Mouse (Mus musculus) limb, embryonic 12.5 days (tissue): ENCODE results near the gene Tapt1. TPM values are rescaled to one million over a fixed set of nuclear protein-coding genes. Genes with fewer than 3 reads are reported as not detected.
A peak's percentile ranks its signal among the peaks of the same experiment; 100 is the strongest.

Experiments used
- ATAC-seq: fragments of 200-750 bp; cut with Nextera tagmentation; 2 replicates; pipeline ENCODE4 v1.8.0; 2017; ENCODE audit warnings: low read depth, moderate TSS enrichment; ENCODE audit not compliant: insufficient number of reproducible peaks, insufficient read depth, low FRiP score, low TSS enrichment
- H3K27ac ChIP-seq: fragments of 300-500 bp; sonication (generic); 2 replicates; pipeline ENCODE4 v1.5.1; 2016; ENCODE audit warnings: mild to moderate bottlenecking, moderate library complexity
- H3K27me3 ChIP-seq: fragments of 300-500 bp; sonication (generic); 2 replicates; pipeline ENCODE4 v1.6.1; 2016; ENCODE audit warnings: mild to moderate bottlenecking, moderate library complexity
- H3K36me3 ChIP-seq: fragments of 300-500 bp; sonication (generic); 2 replicates; pipeline ENCODE4 v1.6.1; 2016; ENCODE audit warnings: mild to moderate bottlenecking, moderate library complexity
- H3K4me1 ChIP-seq: fragments of 300-500 bp; sonication (generic); replicated peaks from 2 replicates; pipeline ENCODE4 v1.6.1; 2016
- H3K4me2 ChIP-seq: fragments of 300-500 bp; sonication (generic); 2 replicates; pipeline ENCODE4 v1.6.1; 2016; ENCODE audit warnings: mild to moderate bottlenecking, moderate library complexity
- H3K4me3 ChIP-seq: fragments of 300-500 bp; sonication (generic); replicated peaks from 2 replicates; pipeline ENCODE4 v1.5.1; 2016; ENCODE audit warnings: mild to moderate bottlenecking
- H3K9ac ChIP-seq: fragments of 300-500 bp; sonication (generic); replicated peaks from 2 replicates; pipeline ENCODE4 v1.6.1; 2016; ENCODE audit warnings: mild to moderate bottlenecking, moderate library complexity
- H3K9me3 ChIP-seq: fragments of 300-500 bp; sonication (generic); 2 replicates; pipeline ENCODE4 v1.6.1; 2016; ENCODE audit warnings: mild to moderate bottlenecking, moderate library complexity
- WGBS: fragments of 180-500 bp; shearing (Covaris S2); methylation state at CpG from one replicate; pipeline ENCODE4 v1.1.7; 2016; 5-methylcytosine and 5-hydroxymethylcytosine counted together
- polyA plus RNA-seq: library from polyadenylated mRNA; unstranded; fragments of >200 nt; fragmentation: Nextera tagmentation; extraction: Ambion mirVana; gene quantifications from 2 replicates; pipeline ENCODE4 v1.2.1, GENCODE M21; 2016

Gene Tapt1
- polyA plus RNA-seq, 1 experiment from 2014 or later: 43.5 TPM

GRCm38 (mm10) chr5:44233933-44234332, 7.5 kb upstream of the Tapt1 start:
- Histone ChIP-seq H3K4me1 (0 out of 2 replicates have a peak, but pooled peaks cover under 1% of the 10 kb centered on the region), H3K9me3 (no peaks in the 10 kb centered on the region), H3K4me3 (no peak overlapping the region), H3K27ac (no peak overlapping the region), H3K36me3 (peaks cover 12% of the 10 kb centered on the region; the same call in 1 of the 2 replicates), H3K27me3 (no peaks in the 10 kb centered on the region), H3K9ac (no peak overlapping the region), H3K4me2 (no peak overlapping the region)
- WGBS: 90% methylated on average over 3 of the region's 3 CpGs
- ATAC-seq: no peak

- 75% methylated on average over 4 of the region's 4 CpGs for WGBS
- no peak overlapping the region for H3K4me2 ChIP-seq
- no peak for ATAC-seq
- H3K9ac ChIP-seq: no peak overlapping the region
- peaks cover 29% of the 10 kb centered on the region for H3K4me1 ChIP-seq
- no peaks in the 10 kb centered on the region for H3K9me3 ChIP-seq
- no peaks in the 10 kb centered on the region for H3K36me3 ChIP-seq
- H3K4me3 ChIP-seq: no peak overlapping the region
- H3K27me3 ChIP-seq: no peaks in the 10 kb centered on the region
- no peak overlapping the region for H3K27ac ChIP-seq
Measured at GRCm38 (mm10) chr5:44228756-44229155, 2.3 kb upstream of the Tapt1 start.

GRCm38 (mm10) chr5:44228323-44228722, 1.9 kb upstream of the Tapt1 start:
- peak overlapping the region; percentile 79; the same call in 1 of the 2 replicates for H3K4me2 ChIP-seq
- H3K27ac ChIP-seq: no peak overlapping the region
- WGBS: 71% methylated on average over 1 of the region's 1 CpGs
- no peaks in the 10 kb centered on the region for H3K27me3 ChIP-seq
- no peaks in the 10 kb centered on the region for H3K9me3 ChIP-seq
- ATAC-seq: no peak
- H3K9ac ChIP-seq: no peak overlapping the region
- peaks cover 4% of the 10 kb centered on the region; the same call in 1 of the 2 replicates for H3K36me3 ChIP-seq
- peaks cover 29% of the 10 kb centered on the region for H3K4me1 ChIP-seq
- H3K4me3 ChIP-seq: no peak overlapping the region

GRCm38 (mm10) chr5:44227462-44227840, 1.0 kb upstream of the Tapt1 start:
- Histone ChIP-seq H3K36me3 (peaks cover 10% of the 10 kb centered on the region; the same call in 1 of the 2 replicates), H3K27me3 (no peaks in the 10 kb centered on the region), H3K9ac (peak overlapping the region; percentile 98), H3K27ac (peak overlapping the region; percentile 90), H3K9me3 (no peaks in the 10 kb centered on the region), H3K4me2 (peak overlapping the region; percentile 79), H3K4me1 (peaks cover 29% of the 10 kb centered on the region), H3K4me3 (peak overlapping the region; percentile 93)
- 6% methylated on average over 6 of the region's 6 CpGs for WGBS
- no peak for ATAC-seq

- no peaks in the 10 kb centered on the region for H3K27me3 ChIP-seq
- WGBS: under 1% methylated on average over 57 of the region's 72 CpGs
- no peak; the same call in 1 of the 2 replicates for ATAC-seq
- H3K9me3 ChIP-seq: no peaks in the 10 kb centered on the region
- peak overlapping the region; percentile 90 for H3K27ac ChIP-seq
- H3K9ac ChIP-seq: peak overlapping the region; percentile 98
- H3K4me1 ChIP-seq: peaks cover 29% of the 10 kb centered on the region
- H3K4me2 ChIP-seq: peak overlapping the region; percentile 59
- H3K4me3 ChIP-seq: peak overlapping the region; percentile 93
- peaks cover 10% of the 10 kb centered on the region; the same call in 1 of the 2 replicates for H3K36me3 ChIP-seq
Measured at GRCm38 (mm10) chr5:44225911-44226520, 410 bp downstream of the Tapt1 start.

- Histone ChIP-seq H3K4me3 (peak overlapping the region; percentile 93), H3K36me3 (peaks cover 10% of the 10 kb centered on the region; the same call in 1 of the 2 replicates), H3K9me3 (no peaks in the 10 kb centered on the region), H3K4me1 (peaks cover 29% of the 10 kb centered on the region), H3K9ac (no peak overlapping the region), H3K4me2 (peak overlapping the region; percentile 59), H3K27ac (no peak overlapping the region), H3K27me3 (no peaks in the 10 kb centered on the region)
- no peak for ATAC-seq
- 87% methylated on average over 4 of the region's 4 CpGs for WGBS
Measured at GRCm38 (mm10) chr5:44224916-44225600, 1.4 kb downstream of the Tapt1 start.

GRCm38 (mm10) chr5:44224251-44224650, 2.2 kb downstream of the Tapt1 start:
- 26% methylated on average over 6 of the region's 6 CpGs for WGBS
- Histone ChIP-seq H3K4me3 (peak overlapping the region; percentile 13; the same call in 1 of the 2 replicates), H3K4me2 (peak overlapping the region; percentile 59), H3K9ac (no peak overlapping the region), H3K27me3 (no peaks in the 10 kb centered on the region), H3K36me3 (peaks cover 10% of the 10 kb centered on the region; the same call in 1 of the 2 replicates), H3K9me3 (no peaks in the 10 kb centered on the region), H3K4me1 (peaks cover 29% of the 10 kb centered on the region), H3K27ac (no peak overlapping the region)
- no peak for ATAC-seq

GRCm38 (mm10) chr5:44223341-44223881, 3.0 kb downstream of the Tapt1 start:
- Histone ChIP-seq H3K9ac (no peak overlapping the region), H3K36me3 (peaks cover 10% of the 10 kb centered on the region; the same call in 1 of the 2 replicates), H3K27ac (no peak overlapping the region), H3K4me1 (peaks cover 23% of the 10 kb centered on the region), H3K4me2 (no peak overlapping the region), H3K9me3 (no peaks in the 10 kb centered on the region), H3K27me3 (no peaks in the 10 kb centered on the region), H3K4me3 (no peak overlapping the region)
- ATAC-seq: no peak
- WGBS: 92% methylated on average over 16 of the region's 16 CpGs

GRCm38 (mm10) chr5:44220430-44220829, 6.0 kb downstream of the Tapt1 start:
- Histone ChIP-seq H3K36me3 (peaks cover 16% of the 10 kb centered on the region; the same call in 1 of the 2 replicates), H3K27ac (no peak overlapping the region), H3K9me3 (no peaks in the 10 kb centered on the region), H3K4me3 (no peak overlapping the region), H3K4me1 (peaks cover 19% of the 10 kb centered on the region), H3K4me2 (no peak overlapping the region), H3K27me3 (no peaks in the 10 kb centered on the region), H3K9ac (no peak overlapping the region)
- WGBS: 76% methylated on average over 7 of the region's 7 CpGs
- no peak for ATAC-seq

- Histone ChIP-seq H3K4me3 (no peak overlapping the region), H3K4me2 (no peak overlapping the region), H3K4me1 (peaks cover 14% of the 10 kb centered on the region), H3K27ac (no peak overlapping the region), H3K36me3 (peaks cover 21% of the 10 kb centered on the region; the same call in 1 of the 2 replicates), H3K27me3 (no peaks in the 10 kb centered on the region), H3K9ac (no peak overlapping the region), H3K9me3 (no peaks in the 10 kb centered on the region)
- 41% methylated on average over 4 of the region's 4 CpGs for WGBS
- ATAC-seq: no peak
Measured at GRCm38 (mm10) chr5:44219871-44220270, 6.6 kb downstream of the Tapt1 start.

- H3K4me3 ChIP-seq: no peak overlapping the region
- H3K27ac ChIP-seq: no peak overlapping the region
- H3K27me3 ChIP-seq: no peaks in the 10 kb centered on the region
- no peaks in the 10 kb centered on the region for H3K9me3 ChIP-seq
- peaks cover 20% of the 10 kb centered on the region; the same call in 1 of the 2 replicates for H3K36me3 ChIP-seq
- no peak for ATAC-seq
- WGBS: 76% methylated on average over 4 of the region's 4 CpGs
- H3K4me1 ChIP-seq: peaks cover 5% of the 10 kb centered on the region; the same call in 1 of the 2 replicates
- no peak overlapping the region for H3K9ac ChIP-seq
- H3K4me2 ChIP-seq: no peak overlapping the region
Measured at GRCm38 (mm10) chr5:44218483-44218882, 7.9 kb downstream of the Tapt1 start.
